Mouse (Mus musculus): ENCODE measurements around the gene Teddm1a. TPM values are rescaled to one million over a fixed set of nuclear protein-coding genes. Genes with fewer than 3 reads are reported as not detected.
"Not testable (repeated sequence)": the region's sequence is repeated elsewhere in the genome, so short reads cannot be mapped to it uniquely, and the experiment has no call there.

Teddm1a gene
- polyA plus RNA-seq (2012; rRNA removed) = not detected in 2 replicates

GRCm38 (mm10) chr1:153891442-153891841 lies at the start of gene Teddm1a:
Gene Teddm1a, plus strand, starts transcription at chr1:153891742.
- H3K4me3 ChIP-seq (ENCODE audit: extremely low read depth, insufficient read depth, insufficient read length) = no peak within 1 kb of the TSS
- no peaks in the 10 kb centered on the region for H3K4me1 ChIP-seq (ENCODE audit: control insufficient read depth, insufficient read depth, insufficient read length)
- H3K27ac ChIP-seq (ENCODE audit: insufficient read depth, low read length) = no peak within 1 kb of the TSS
- H3K27me3 ChIP-seq (ENCODE audit: control insufficient read depth, insufficient read depth, low read length) = no peaks in the 10 kb centered on the region
- 7% methylated on average over 4 of the region's 4 CpGs for WGBS
- no peak for TF ChIP-seq CTCF (IDR thresholded peaks at IDR 0.05; ENCODE audit: extremely low read depth, insufficient read depth, insufficient read length, insufficient replicate concordance)
- no peak for TF ChIP-seq POLR2A (IDR thresholded peaks at IDR 0.05; ENCODE audit: low read depth, low read length)
- no peaks in the 10 kb centered on the region for H3K36me3 ChIP-seq (ENCODE audit: control insufficient read depth, insufficient read depth, low read length)
- DNase-seq (ENCODE audit: low read depth in 1 of 2, low spot score in 2 of 2) = no peak

GRCm38 (mm10) chr1:153842121-153842740 lies 49.3 kb upstream of the Teddm1a start:
- DNase-seq (ENCODE audit: low read depth in 1 of 2, low spot score in 2 of 2) = no peak

GRCm38 (mm10) chr1:153844042-153844441 lies 47.5 kb upstream of the Teddm1a start, which contains the start of gene Rgsl1:
Gene Rgsl1, minus strand, starts transcription at chr1:153844142.
- no peaks in the 10 kb centered on the region for H3K4me1 ChIP-seq (ENCODE audit: control insufficient read depth, insufficient read depth, insufficient read length)
- no peak within 1 kb of the TSS for H3K4me3 ChIP-seq (ENCODE audit: extremely low read depth, insufficient read depth, insufficient read length)
- no peaks in the 10 kb centered on the region for H3K36me3 ChIP-seq (ENCODE audit: control insufficient read depth, insufficient read depth, low read length)
- WGBS = 92% methylated on average over 8 of the region's 8 CpGs
- no peak for DNase-seq (ENCODE audit: low read depth in 1 of 2, low spot score in 2 of 2)
- no peak for TF ChIP-seq CTCF (IDR thresholded peaks at IDR 0.05; ENCODE audit: extremely low read depth, insufficient read depth, insufficient read length, insufficient replicate concordance)
- TF ChIP-seq POLR2A (IDR thresholded peaks at IDR 0.05; ENCODE audit: low read depth, low read length) = no peak
- H3K27ac ChIP-seq (ENCODE audit: insufficient read depth, low read length) = no peak within 1 kb of the TSS
- no peaks in the 10 kb centered on the region for H3K27me3 ChIP-seq (ENCODE audit: control insufficient read depth, insufficient read depth, low read length)

More at GRCm38 (mm10) chr1:153842121-153842740, 49.3 kb upstream of the Teddm1a start:
- WGBS = 60% methylated on average over 11 of the region's 11 CpGs
- H3K36me3 ChIP-seq (ENCODE audit: control insufficient read depth, insufficient read depth, low read length) = no peaks in the 10 kb centered on the region
- TF ChIP-seq POLR2A (IDR thresholded peaks at IDR 0.05; ENCODE audit: low read depth, low read length) = no peak
- TF ChIP-seq CTCF (IDR thresholded peaks at IDR 0.05; ENCODE audit: extremely low read depth, insufficient read depth, insufficient read length, insufficient replicate concordance) = no peak
- H3K4me3 ChIP-seq (ENCODE audit: extremely low read depth, insufficient read depth, insufficient read length) = no peak overlapping the region
- no peaks in the 10 kb centered on the region for H3K4me1 ChIP-seq (ENCODE audit: control insufficient read depth, insufficient read depth, insufficient read length)
- no peak overlapping the region for H3K27ac ChIP-seq (ENCODE audit: insufficient read depth, low read length)
- H3K27me3 ChIP-seq (ENCODE audit: control insufficient read depth, insufficient read depth, low read length) = no peaks in the 10 kb centered on the region

GRCm38 (mm10) chr1:153846420-153846819 lies 45.1 kb upstream of the Teddm1a start:
- H3K27ac ChIP-seq (ENCODE audit: insufficient read depth, low read length) = no peak overlapping the region
- no peaks in the 10 kb centered on the region for H3K27me3 ChIP-seq (ENCODE audit: control insufficient read depth, insufficient read depth, low read length)
- no peak for TF ChIP-seq POLR2A (IDR thresholded peaks at IDR 0.05; ENCODE audit: low read depth, low read length)
- TF ChIP-seq CTCF (IDR thresholded peaks at IDR 0.05; ENCODE audit: extremely low read depth, insufficient read depth, insufficient read length, insufficient replicate concordance) = no peak
- no peak overlapping the region for H3K4me3 ChIP-seq (ENCODE audit: extremely low read depth, insufficient read depth, insufficient read length)
- no peak for DNase-seq (ENCODE audit: low read depth in 1 of 2, low spot score in 2 of 2)
- H3K36me3 ChIP-seq (ENCODE audit: control insufficient read depth, insufficient read depth, low read length) = no peaks in the 10 kb centered on the region
- no peaks in the 10 kb centered on the region for H3K4me1 ChIP-seq (ENCODE audit: control insufficient read depth, insufficient read depth, insufficient read length)
- WGBS = 80% methylated on average over 7 of the region's 7 CpGs

GRCm38 (mm10) chr1:153846867-153847266 lies 44.7 kb upstream of the Teddm1a start:
- TF ChIP-seq CTCF (IDR thresholded peaks at IDR 0.05; ENCODE audit: extremely low read depth, insufficient read depth, insufficient read length, insufficient replicate concordance) (no peak), POLR2A (IDR thresholded peaks at IDR 0.05; ENCODE audit: low read depth, low read length) (no peak)
- Histone ChIP-seq H3K4me3 (ENCODE audit: extremely low read depth, insufficient read depth, insufficient read length) (no peak overlapping the region), H3K27me3 (ENCODE audit: control insufficient read depth, insufficient read depth, low read length) (no peaks in the 10 kb centered on the region), H3K27ac (ENCODE audit: insufficient read depth, low read length) (no peak overlapping the region), H3K4me1 (ENCODE audit: control insufficient read depth, insufficient read depth, insufficient read length) (no peaks in the 10 kb centered on the region), H3K36me3 (ENCODE audit: control insufficient read depth, insufficient read depth, low read length) (no peaks in the 10 kb centered on the region)
- peak in 1 of 2 experiments; percentile 14 for DNase-seq (ENCODE audit: low read depth in 1 of 2, low spot score in 2 of 2)
- 18% methylated on average over 6 of the region's 6 CpGs for WGBS

- DNase-seq (ENCODE audit: low read depth in 1 of 2, low spot score in 2 of 2); H3K36me3 ChIP-seq (ENCODE audit: control insufficient read depth, insufficient read depth, low read length); H3K27ac ChIP-seq (ENCODE audit: insufficient read depth, low read length); H3K4me1 ChIP-seq (ENCODE audit: control insufficient read depth, insufficient read depth, insufficient read length); H3K4me3 ChIP-seq (ENCODE audit: extremely low read depth, insufficient read depth, insufficient read length); H3K27me3 ChIP-seq (ENCODE audit: control insufficient read depth, insufficient read depth, low read length): not testable (repeated sequence)
- WGBS = 38% methylated on average over 7 of the region's 7 CpGs
Measured at GRCm38 (mm10) chr1:153852696-153853095, 38.8 kb upstream of the Teddm1a start.

GRCm38 (mm10) chr1:153855946-153856345 lies 35.6 kb upstream of the Teddm1a start:
- TF ChIP-seq POLR2A (IDR thresholded peaks at IDR 0.05; ENCODE audit: low read depth, low read length) = no peak
- TF ChIP-seq CTCF (IDR thresholded peaks at IDR 0.05; ENCODE audit: extremely low read depth, insufficient read depth, insufficient read length, insufficient replicate concordance) = no peak
- Histone ChIP-seq H3K27ac (ENCODE audit: insufficient read depth, low read length) (no peak overlapping the region), H3K4me3 (ENCODE audit: extremely low read depth, insufficient read depth, insufficient read length) (no peak overlapping the region), H3K27me3 (ENCODE audit: control insufficient read depth, insufficient read depth, low read length) (no peaks in the 10 kb centered on the region), H3K4me1 (ENCODE audit: control insufficient read depth, insufficient read depth, insufficient read length) (no peaks in the 10 kb centered on the region), H3K36me3 (ENCODE audit: control insufficient read depth, insufficient read depth, low read length) (no peaks in the 10 kb centered on the region)
- no peak for DNase-seq (ENCODE audit: low read depth in 1 of 2, low spot score in 2 of 2)
- WGBS = 83% methylated on average over 8 of the region's 8 CpGs

Data from spleen, adult 2 months (tissue).